Mouse (Mus musculus) E14TG2a.4 (cell line): ENCODE measurements at regions not wholly inside any gene's neighbourhood (a gene's known extent, or its start where the extent isn't known, plus 50 kb on each side); places are given as distances from the start of the nearest gene placed in this dataset.

Source experiments
- H3K27me3 ChIP-seq: 2 replicates; pipeline ENCODE4 v1.6.1; 2014; ENCODE audit warnings: low read length, control low read depth; ENCODE audit not compliant: insufficient read depth
- H3K36me3 ChIP-seq: 2 replicates; pipeline ENCODE4 v1.6.1; 2014; ENCODE audit warnings: low read length, control low read depth; ENCODE audit not compliant: insufficient read depth
- H3K4me1 ChIP-seq: replicated peaks from 2 replicates; pipeline ENCODE4 v1.6.1; 2014; ENCODE audit warnings: low read depth, low read length, control low read depth
- H3K4me3 ChIP-seq: replicated peaks from 2 replicates; pipeline ENCODE4 v1.5.1; 2014; ENCODE audit warnings: mild to moderate bottlenecking, low read length
- H3K9me3 ChIP-seq: 2 replicates; pipeline ENCODE4 v1.6.1; 2014; ENCODE audit warnings: low read length, control low read depth
- CTCF ChIP-seq: conservative IDR thresholded peaks from 2 replicates; pipeline ENCODE4 v1.5.1; 2014; ENCODE audit warnings: low read length
- NANOG ChIP-seq: IDR thresholded peaks from 2 replicates; pipeline ENCODE4 v1.6.1; 2014; ENCODE audit warnings: borderline replicate concordance, low read length, mixed read lengths
- POU5F1 ChIP-seq: IDR thresholded peaks from 2 replicates; pipeline ENCODE4 v1.6.1; 2014; ENCODE audit warnings: low read length, borderline replicate concordance

DNA sequence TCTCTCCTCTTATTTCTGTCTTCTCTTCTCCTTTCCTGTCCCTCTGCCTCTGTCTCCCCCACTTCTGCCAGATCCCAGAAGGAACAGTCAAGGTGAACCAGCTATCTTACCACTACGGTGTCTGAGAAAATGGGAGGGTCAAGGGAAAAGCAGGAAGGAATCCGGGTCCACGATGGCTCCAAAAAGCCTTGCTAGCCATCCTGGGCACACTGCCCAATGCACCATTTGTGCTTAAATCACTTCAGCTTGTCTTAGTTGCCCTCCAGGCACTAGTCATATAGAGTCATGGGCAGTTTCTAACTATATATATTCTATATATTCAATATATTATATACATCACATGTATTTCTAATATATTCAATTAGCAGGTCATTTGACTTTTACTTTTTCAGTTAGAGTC, 333.1 kb downstream of the En1 start:
- Histone ChIP-seq H3K9me3 (no peaks in the 10 kb centered on the region), H3K4me3 (no peak overlapping the region), H3K27me3 (no peaks in the 10 kb centered on the region), H3K36me3 (no peaks in the 10 kb centered on the region), H3K4me1 (no peaks in the 10 kb centered on the region)
- no peak for TF ChIP-seq POU5F1
- TF ChIP-seq CTCF, result no peak
- TF ChIP-seq NANOG, result no peak

DNA sequence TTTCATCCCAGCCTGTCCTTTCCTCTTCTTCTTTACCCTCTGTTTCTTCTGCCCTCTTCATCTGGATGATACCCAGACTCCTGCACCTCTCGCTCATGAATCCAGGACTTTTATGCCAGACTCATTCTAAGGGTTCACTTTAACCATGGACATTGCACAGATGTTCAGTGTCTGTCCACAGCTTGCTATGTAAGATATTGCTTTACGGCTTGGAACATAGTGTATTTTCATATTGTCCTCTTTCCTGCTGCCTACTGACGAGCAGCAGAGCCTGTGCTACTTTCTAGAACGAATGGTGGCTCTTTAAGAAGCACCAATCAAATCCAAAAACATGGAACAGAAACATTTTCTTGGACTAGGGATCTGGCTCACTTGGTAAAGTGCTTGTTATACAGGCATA, 341.5 kb downstream of the En1 start:
- TF ChIP-seq CTCF (no peak), NANOG (no peak), POU5F1 (no peak)
- no peaks in the 10 kb centered on the region for H3K4me1 ChIP-seq
- no peaks in the 10 kb centered on the region for H3K27me3 ChIP-seq
- no peak overlapping the region for H3K4me3 ChIP-seq
- H3K36me3 ChIP-seq, result no peaks in the 10 kb centered on the region
- no peaks in the 10 kb centered on the region for H3K9me3 ChIP-seq

DNA sequence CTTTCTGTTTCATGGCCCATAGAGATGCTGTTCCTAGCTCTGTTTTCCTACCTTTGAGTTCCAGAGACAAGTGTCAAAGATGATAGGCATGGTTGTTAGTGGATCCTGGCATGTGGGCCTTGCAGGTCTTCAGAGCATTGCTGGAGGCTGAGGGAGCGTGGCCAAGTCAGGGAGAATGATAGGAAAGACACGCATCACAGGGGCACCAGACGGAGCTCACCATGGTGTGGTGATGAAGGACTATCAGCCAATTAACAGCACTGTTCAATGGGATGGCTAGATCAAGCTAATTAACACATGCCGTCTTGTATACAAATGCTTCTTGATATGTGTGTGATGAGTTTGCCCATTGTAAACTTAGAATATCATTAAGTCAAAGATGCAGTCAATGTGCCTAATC, 344.1 kb downstream of the En1 start:
- Histone ChIP-seq H3K27me3 (no peaks in the 10 kb centered on the region), H3K9me3 (no peaks in the 10 kb centered on the region), H3K4me1 (no peaks in the 10 kb centered on the region), H3K36me3 (no peaks in the 10 kb centered on the region), H3K4me3 (no peak overlapping the region)
- TF ChIP-seq NANOG (no peak), CTCF (no peak), POU5F1 (no peak)

DNA sequence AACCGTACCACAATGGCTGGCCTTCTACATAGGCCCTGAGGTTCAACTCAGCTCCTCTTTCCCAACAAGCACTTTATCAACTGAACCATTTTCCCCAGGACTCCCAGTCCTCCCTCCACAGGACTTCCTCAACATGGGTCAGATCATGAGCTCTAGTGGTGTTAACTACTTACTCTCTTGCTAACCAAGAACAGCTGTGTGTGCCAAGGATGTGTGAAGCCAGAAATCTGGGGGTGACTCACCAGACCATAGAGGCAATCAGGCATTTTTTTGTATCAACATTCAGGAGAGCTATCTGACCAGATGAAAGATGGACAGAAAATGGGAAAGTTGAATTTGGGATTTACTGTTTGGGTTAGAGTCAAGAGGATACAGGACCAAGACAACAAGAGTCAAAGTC, 359.0 kb downstream of the En1 start:
- TF ChIP-seq POU5F1 (no peak), NANOG (no peak), CTCF (no peak)
- Histone ChIP-seq H3K9me3 (no peaks in the 10 kb centered on the region), H3K27me3 (no peaks in the 10 kb centered on the region), H3K36me3 (no peaks in the 10 kb centered on the region), H3K4me1 (peaks cover 7% of the 10 kb centered on the region), H3K4me3 (no peak overlapping the region)

DNA sequence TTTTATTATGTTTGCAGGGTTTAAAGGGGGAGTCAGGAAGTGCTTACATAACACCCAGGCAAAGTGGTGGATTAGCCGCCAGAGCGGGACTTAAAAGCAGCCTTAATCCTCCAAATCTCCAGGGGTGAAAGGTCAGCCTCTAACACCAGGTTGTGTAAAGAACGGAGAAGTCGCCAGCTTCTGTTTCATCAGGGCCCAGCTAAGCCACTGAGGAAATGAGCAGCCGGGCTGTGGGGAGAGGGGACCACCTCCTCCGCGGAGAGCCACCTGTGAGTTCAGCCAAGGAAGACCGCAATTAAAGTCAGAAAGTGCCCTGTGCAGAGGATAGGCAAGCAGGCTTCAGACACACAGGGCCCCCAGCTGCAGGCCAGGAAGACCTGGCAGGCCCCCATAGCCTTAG, 359.8 kb downstream of the En1 start:
- no peaks in the 10 kb centered on the region for H3K36me3 ChIP-seq
- peaks cover 9% of the 10 kb centered on the region for H3K4me1 ChIP-seq
- TF ChIP-seq POU5F1 (no peak), NANOG (no peak), CTCF (no peak)
- H3K27me3 ChIP-seq, result no peaks in the 10 kb centered on the region
- no peak overlapping the region for H3K4me3 ChIP-seq
- no peaks in the 10 kb centered on the region for H3K9me3 ChIP-seq

GRCm38 (mm10) chr1:120963477-120964178, 361.4 kb downstream of the En1 start:
- Histone ChIP-seq H3K9me3 (no peaks in the 10 kb centered on the region), H3K4me3 (no peak overlapping the region), H3K36me3 (no peaks in the 10 kb centered on the region), H3K27me3 (no peaks in the 10 kb centered on the region), H3K4me1 (peaks cover 9% of the 10 kb centered on the region)
- TF ChIP-seq CTCF (no peak), NANOG (no peak), POU5F1 (no peak)

DNA sequence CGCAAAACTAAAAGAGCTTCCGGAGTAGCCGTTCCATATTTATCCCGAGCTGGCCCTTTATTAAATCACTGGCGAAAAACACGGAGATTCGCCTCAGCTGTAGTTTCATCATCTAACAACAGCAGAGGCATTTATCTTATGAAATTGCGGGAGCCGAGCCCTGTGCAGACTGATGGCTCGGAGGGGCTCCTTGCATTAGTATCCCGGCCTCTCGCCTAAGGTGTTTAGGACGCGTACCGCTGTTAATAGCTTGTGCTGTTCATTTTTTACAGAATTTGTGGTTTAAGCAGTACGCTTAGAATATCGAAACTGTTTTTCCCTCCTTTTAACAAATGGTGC, 361.9 kb downstream of the En1 start:
- Histone ChIP-seq H3K36me3 (no peaks in the 10 kb centered on the region), H3K4me1 (peaks cover 9% of the 10 kb centered on the region), H3K9me3 (no peaks in the 10 kb centered on the region), H3K27me3 (no peaks in the 10 kb centered on the region), H3K4me3 (no peak overlapping the region)
- TF ChIP-seq CTCF, result no peak
- no peak for TF ChIP-seq POU5F1
- no peak for TF ChIP-seq NANOG

GRCm38 (mm10) chr1:120966132-120966531, 363.9 kb downstream of the En1 start:
- H3K9me3 ChIP-seq, result no peaks in the 10 kb centered on the region
- TF ChIP-seq NANOG, result no peak
- TF ChIP-seq POU5F1, result no peak
- TF ChIP-seq CTCF, result no peak
- H3K4me1 ChIP-seq, result peaks cover 9% of the 10 kb centered on the region
- H3K27me3 ChIP-seq, result no peaks in the 10 kb centered on the region
- H3K4me3 ChIP-seq, result no peak overlapping the region
- no peaks in the 10 kb centered on the region for H3K36me3 ChIP-seq

DNA sequence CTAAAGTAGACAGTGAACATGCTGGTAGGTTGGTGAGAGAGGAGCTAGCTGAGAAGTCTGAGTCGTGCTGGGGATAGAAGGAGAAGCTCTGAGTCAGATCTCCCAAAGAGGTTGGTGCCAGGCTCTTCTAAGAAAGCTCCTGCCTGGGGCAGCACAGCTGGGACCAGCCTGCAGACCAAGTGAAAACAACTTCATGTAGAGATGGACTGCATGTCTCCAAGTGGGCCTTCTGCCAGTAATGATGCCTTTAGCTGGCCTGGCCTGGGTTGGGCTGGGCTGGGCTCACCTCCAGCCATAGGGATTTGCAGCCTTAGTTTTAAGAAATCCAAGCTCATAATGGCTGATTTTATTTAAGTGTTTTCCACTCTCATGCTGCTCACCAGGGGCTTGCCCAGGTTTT, 357.7 kb downstream of the Insig2 start:
- TF ChIP-seq POU5F1 (no peak), CTCF (no peak), NANOG (no peak)
- Histone ChIP-seq H3K9me3 (no peaks in the 10 kb centered on the region), H3K36me3 (no peaks in the 10 kb centered on the region), H3K4me1 (peaks cover 19% of the 10 kb centered on the region), H3K27me3 (no peaks in the 10 kb centered on the region), H3K4me3 (no peak overlapping the region)
